Mouse (Mus musculus): ENCODE measurements around the gene Ubap1l. TPM values are rescaled to one million over a fixed set of nuclear protein-coding genes. Genes with fewer than 3 reads are reported as not detected.

The Ubap1l gene
- polyA plus RNA-seq, 1 experiment from 2014 or later, result 0.66 TPM

Other genes with a start within 250 kb of the Ubap1l start
- 167 and 281 TPM in 2 replicates for gene Igdcc3, start 219.9 kb upstream of the Ubap1l start, polyA plus RNA-seq (2016; fragmentation: Nextera tagmentation; extraction: Ambion mirVana)
- gene Parp16, start 165.7 kb upstream of the Ubap1l start, polyA plus RNA-seq (2016; fragmentation: Nextera tagmentation; extraction: Ambion mirVana), result 8.2 and 8.3 TPM in 2 replicates
- gene Cilp, start 95.9 kb upstream of the Ubap1l start, polyA plus RNA-seq (2016; fragmentation: Nextera tagmentation; extraction: Ambion mirVana), result 0.05 and 0.15 TPM in 2 replicates
- 48.3 and 50.9 TPM in 2 replicates for gene Clpx, start 66.8 kb upstream of the Ubap1l start, polyA plus RNA-seq (2016; fragmentation: Nextera tagmentation; extraction: Ambion mirVana)
- 10.3 and 10.6 TPM in 2 replicates for gene Pdcd7, start 14.9 kb upstream of the Ubap1l start, polyA plus RNA-seq (2016; fragmentation: Nextera tagmentation; extraction: Ambion mirVana)
- gene Kbtbd13, start 30.6 kb downstream of the Ubap1l start, polyA plus RNA-seq (2016; fragmentation: Nextera tagmentation; extraction: Ambion mirVana), result 1.0 and 1.2 TPM in 2 replicates
- 7.6 and 8.3 TPM in 2 replicates for gene Rasl12, start 37.5 kb downstream of the Ubap1l start, polyA plus RNA-seq (2016; fragmentation: Nextera tagmentation; extraction: Ambion mirVana)
- not detected in 2 replicates for gene Slc51b, start 61.9 kb downstream of the Ubap1l start, polyA plus RNA-seq (2016; fragmentation: Nextera tagmentation; extraction: Ambion mirVana)
- gene Mtfmt, start 74.7 kb downstream of the Ubap1l start, polyA plus RNA-seq (2016; fragmentation: Nextera tagmentation; extraction: Ambion mirVana), result 20.1 and 22.7 TPM in 2 replicates
- 103 and 112 TPM in 2 replicates for gene Spg21, start 99.9 kb downstream of the Ubap1l start, polyA plus RNA-seq (2016; fragmentation: Nextera tagmentation; extraction: Ambion mirVana)
- not detected in 2 replicates for gene Ankdd1a, start 159.2 kb downstream of the Ubap1l start, polyA plus RNA-seq (2016; fragmentation: Nextera tagmentation; extraction: Ambion mirVana)
- gene Plekho2, start 219.0 kb downstream of the Ubap1l start, polyA plus RNA-seq (2016; fragmentation: Nextera tagmentation; extraction: Ambion mirVana), result 14.3 and 15.2 TPM in 2 replicates
- 27.7 and 28.0 TPM in 2 replicates for gene Pif1, start 226.1 kb downstream of the Ubap1l start, polyA plus RNA-seq (2016; fragmentation: Nextera tagmentation; extraction: Ambion mirVana)

Measured in embryonic facial prominence, embryonic 10.5 days (tissue).